Comparison of ENCODE assay signal across 7 mouse cellular contexts in the genomic region with DNA sequence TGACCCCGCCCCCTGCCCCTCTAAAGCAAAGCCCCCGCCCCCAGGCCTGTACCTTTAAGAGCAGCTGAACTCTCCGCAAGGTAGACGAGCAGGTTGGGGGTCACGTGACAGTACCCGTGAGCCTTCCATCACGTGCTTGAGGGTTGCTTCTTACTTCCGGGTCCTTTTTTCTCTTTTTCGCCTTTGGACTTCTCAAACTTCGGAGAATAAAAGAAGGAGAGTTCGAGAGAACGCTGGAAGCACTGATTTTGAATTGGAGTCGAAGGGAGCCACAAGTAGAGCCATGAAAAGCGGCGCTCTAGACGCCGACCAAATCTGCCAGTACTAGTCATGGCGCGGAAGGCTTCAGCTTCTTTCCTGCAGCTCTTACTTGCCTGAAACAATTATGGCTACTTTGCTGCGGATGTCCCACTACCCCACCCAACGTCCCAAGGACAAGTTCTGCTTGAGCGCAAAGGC. TPM values are rescaled to one million over a fixed set of nuclear protein-coding genes. Genes with fewer than 3 reads are reported as not detected.
DNase-seq lines count a peak whose midpoint lies in the region; ATAC-seq and TF ChIP-seq lines count a peak whose summit lies in the region.

No protein-coding gene starts in this region.

- TF ChIP-seq EP300 in heart, adult 2 months (IDR thresholded peaks at IDR 0.05; ENCODE audit: insufficient read depth, low read depth, low read length): 0 out of 2 replicates have a peak, but pooled peaks have one; percentile 48

- no peak for TF ChIP-seq CTCF in heart, adult 2 months (IDR thresholded peaks at IDR 0.05)
- TF ChIP-seq CTCF in kidney, adult 2 months (conservative IDR thresholded peaks at IDR 0.05; ENCODE audit: insufficient read depth, insufficient read length, low read depth, low read length): no peak
- TF ChIP-seq CTCF in small intestine, adult 2 months (IDR thresholded peaks at IDR 0.05; ENCODE audit: extremely low read depth, insufficient read length, insufficient replicate concordance, low read depth, low read length): no peak

- WGBS in embryonic facial prominence, embryonic 13.5 days: 2% methylated on average over 22 of the region's 22 CpGs
- under 1% methylated on average over 22 of the region's 22 CpGs for WGBS in heart, adult 2 months
- WGBS in kidney, adult 2 months: under 1% methylated on average over 22 of the region's 22 CpGs
- 1% methylated on average over 22 of the region's 22 CpGs for WGBS in limb, embryonic 11.5 days
- under 1% methylated on average over 22 of the region's 22 CpGs for WGBS in midbrain, embryonic 13.5 days
- WGBS in small intestine, adult 2 months: under 1% methylated on average over 22 of the region's 22 CpGs

- ATAC-seq in embryonic facial prominence, embryonic 13.5 days (ENCODE audit: insufficient number of reproducible peaks, insufficient read depth, low FRiP score, low TSS enrichment, low read depth): peak; percentile 81; the same call in 1 of the 2 replicates
- ATAC-seq in limb, embryonic 11.5 days (ENCODE audit: insufficient number of reproducible peaks, low FRiP score, low TSS enrichment, low read depth): peak; percentile 88
- peak; percentile 86 for ATAC-seq in midbrain, embryonic 13.5 days

- peaks cover 13% of the 10 kb centered on the region for H3K36me3 ChIP-seq in embryonic facial prominence, embryonic 13.5 days
- no peaks in the 10 kb centered on the region for H3K36me3 ChIP-seq in heart, adult 2 months (ENCODE audit: control insufficient read depth, insufficient read depth, low read length)
- H3K36me3 ChIP-seq in kidney, adult 2 months (ENCODE audit: control insufficient read depth, insufficient read depth, low read length): no peaks in the 10 kb centered on the region
- H3K36me3 ChIP-seq in limb, embryonic 11.5 days (ENCODE audit: control insufficient read depth, insufficient read depth, low read length): no peaks in the 10 kb centered on the region
- peaks cover 9% of the 10 kb centered on the region for H3K36me3 ChIP-seq in midbrain, embryonic 13.5 days
- H3K36me3 ChIP-seq in small intestine, adult 2 months (ENCODE audit: control insufficient read depth, insufficient read depth, low read length): peaks cover 3% of the 10 kb centered on the region; the same call in 1 of the 2 replicates

- peak; percentile 54 for TF ChIP-seq POLR2A in heart, adult 2 months (IDR thresholded peaks at IDR 0.05; ENCODE audit: insufficient read depth, low read depth, low read length)
- no peak for TF ChIP-seq POLR2A in kidney, adult 2 months (IDR thresholded peaks at IDR 0.05; ENCODE audit: low read depth, low read length)
- TF ChIP-seq POLR2A in small intestine, adult 2 months (IDR thresholded peaks at IDR 0.05; ENCODE audit: low read depth, low read length): no peak

- H3K9ac ChIP-seq in embryonic facial prominence, embryonic 13.5 days: peak overlapping the region; percentile 72
- H3K9ac ChIP-seq in heart, adult 2 months (ENCODE audit: low read depth, low read length): peak overlapping the region; percentile 62
- peak overlapping the region; percentile 56 for H3K9ac ChIP-seq in limb, embryonic 11.5 days (ENCODE audit: low read length)
- H3K9ac ChIP-seq in midbrain, embryonic 13.5 days (replicated peaks): peak overlapping the region; percentile 66

- DNase-seq in adrenal gland, postnatal 4 days (ENCODE audit: low spot score in 2 of 2): peak; percentile 62 to 71
- DNase-seq in heart, adult 2 months: peak; percentile 86 to 88
- peak; percentile 95 for DNase-seq in kidney, adult 2 months
- DNase-seq in limb, embryonic 11.5 days (ENCODE audit: low spot score): peak; percentile 91

- peaks cover 29% of the 10 kb centered on the region for H3K27me3 ChIP-seq in embryonic facial prominence, embryonic 13.5 days
- no peaks in the 10 kb centered on the region for H3K27me3 ChIP-seq in heart, adult 2 months (ENCODE audit: control insufficient read depth, insufficient read depth, low read length)
- H3K27me3 ChIP-seq in kidney, adult 2 months (replicated peaks; ENCODE audit: control insufficient read depth, insufficient read depth, low read length): no peaks in the 10 kb centered on the region
- H3K27me3 ChIP-seq in limb, embryonic 11.5 days (ENCODE audit: control insufficient read depth, insufficient read depth, low read length): no peaks in the 10 kb centered on the region; the same call in 1 of the 2 replicates
- peaks cover 24% of the 10 kb centered on the region for H3K27me3 ChIP-seq in midbrain, embryonic 13.5 days
- no peaks in the 10 kb centered on the region for H3K27me3 ChIP-seq in small intestine, adult 2 months (ENCODE audit: control insufficient read depth, insufficient read depth, low read length)

- H3K79me2 ChIP-seq in heart, adult 2 months (replicated peaks; ENCODE audit: control insufficient read depth, insufficient read depth, low read length): no peaks in the 10 kb centered on the region

- H3K4me2 ChIP-seq in embryonic facial prominence, embryonic 13.5 days: peak overlapping the region; percentile 88
- peak overlapping the region; percentile 84 for H3K4me2 ChIP-seq in limb, embryonic 11.5 days (ENCODE audit: low read depth, severe bottlenecking)
- H3K4me2 ChIP-seq in midbrain, embryonic 13.5 days (replicated peaks): peak overlapping the region; percentile 88

- H3K4me3 ChIP-seq in embryonic facial prominence, embryonic 13.5 days: peak overlapping the region; percentile 60
- H3K4me3 ChIP-seq in heart, adult 2 months: peak overlapping the region; percentile 83
- peak overlapping the region; percentile 75 for H3K4me3 ChIP-seq in kidney, adult 2 months (ENCODE audit: insufficient read depth, low read depth, low read length)
- peak overlapping the region; percentile 53 for H3K4me3 ChIP-seq in limb, embryonic 11.5 days (ENCODE audit: low read depth, low read length)
- peak overlapping the region; percentile 58 for H3K4me3 ChIP-seq in midbrain, embryonic 13.5 days (replicated peaks)
- peak overlapping the region; percentile 70 for H3K4me3 ChIP-seq in small intestine, adult 2 months (ENCODE audit: low read depth, low read length)

- H3K9me3 ChIP-seq in embryonic facial prominence, embryonic 13.5 days: no peaks in the 10 kb centered on the region
- no peaks in the 10 kb centered on the region for H3K9me3 ChIP-seq in limb, embryonic 11.5 days (ENCODE audit: control insufficient read depth, low read length)
- H3K9me3 ChIP-seq in midbrain, embryonic 13.5 days: no peaks in the 10 kb centered on the region

- peaks cover 23% of the 10 kb centered on the region for H3K4me1 ChIP-seq in embryonic facial prominence, embryonic 13.5 days
- no peaks in the 10 kb centered on the region for H3K4me1 ChIP-seq in heart, adult 2 months (ENCODE audit: control insufficient read depth, insufficient read depth, low read length)
- no peaks in the 10 kb centered on the region for H3K4me1 ChIP-seq in kidney, adult 2 months (ENCODE audit: control insufficient read depth, insufficient read depth, low read length)
- 0 out of 2 replicates have a peak, but pooled peaks cover 3% of the 10 kb centered on the region for H3K4me1 ChIP-seq in limb, embryonic 11.5 days (ENCODE audit: control insufficient read depth, insufficient read depth, low read length)
- peaks cover 20% of the 10 kb centered on the region for H3K4me1 ChIP-seq in midbrain, embryonic 13.5 days (replicated peaks)
- H3K4me1 ChIP-seq in small intestine, adult 2 months (ENCODE audit: control insufficient read depth, insufficient read depth, insufficient read length, low read length): peaks cover 10% of the 10 kb centered on the region

- intact Hi-C loops in heart, adult 2 months (cut with DNase I): loop anchor here (1.0 to 10.0 kb wide), 3 partner anchors 16 to 622 kb away; partner anchors contain the start of genes Bola2, Eif3c, Mylpf and Slx1b

- H3K27ac ChIP-seq in embryonic facial prominence, embryonic 13.5 days: peak overlapping the region; percentile 81
- H3K27ac ChIP-seq in heart, adult 2 months: peak overlapping the region; percentile 97
- H3K27ac ChIP-seq in kidney, adult 2 months (ENCODE audit: insufficient read depth, low read depth, low read length): peak overlapping the region; percentile 98
- H3K27ac ChIP-seq in limb, embryonic 11.5 days (replicated peaks; ENCODE audit: low read depth, low read length): no peak overlapping the region; the same call in 1 of the 2 replicates
- H3K27ac ChIP-seq in midbrain, embryonic 13.5 days: peak overlapping the region; percentile 88
- peak overlapping the region; percentile 85 for H3K27ac ChIP-seq in small intestine, adult 2 months (ENCODE audit: insufficient read depth, low read depth, low read length)

RNA-seq across cellular contexts. Expression of gene Apobr, which starts 1.5 kb away (rescaled TPM):
- 1 to 10 TPM; 1.1 to 1.2 TPM for total RNA-seq in adrenal gland, postnatal 4 days (2021)
- 0.59 and 0.65 TPM in 2 replicates for polyA plus RNA-seq in embryonic facial prominence, embryonic 13.5 days (2015; fragmentation: Nextera tagmentation; extraction: Ambion mirVana)
- under 1 TPM; 0.32 to 0.39 TPM for total RNA-seq in heart, adult 2 months (2021)
- polyA plus RNA-seq in heart, adult 2 months (2012; rRNA removed): 0.47 and 1.1 TPM in 2 replicates
- 1.2 and 1.5 TPM in 2 replicates for polyA plus RNA-seq in kidney, adult 2 months (2012; rRNA removed)
- polyA plus RNA-seq in limb, embryonic 11.5 days (2014; fragmentation: Nextera tagmentation; extraction: Ambion mirVana): 0.34 and 0.61 TPM in 2 replicates
- polyA plus RNA-seq in midbrain, embryonic 13.5 days (2015; fragmentation: Nextera tagmentation; extraction: Ambion mirVana): 0.21 and 0.69 TPM in 2 replicates
- polyA plus RNA-seq in small intestine, adult 2 months (2012; rRNA removed): 2.3 TPM in 2 replicates

RNA-seq across cellular contexts. Expression of gene Cln3, which starts 2.3 kb away (rescaled TPM):
- total RNA-seq in adrenal gland, postnatal 4 days (2021): 10 to 100 TPM; 30.7 to 32.1 TPM
- 34.0 and 37.9 TPM in 2 replicates for polyA plus RNA-seq in embryonic facial prominence, embryonic 13.5 days (2015; fragmentation: Nextera tagmentation; extraction: Ambion mirVana)
- total RNA-seq in heart, adult 2 months (2021): 10 to 100 TPM; 12.8 to 12.9 TPM
- 30.0 and 33.2 TPM in 2 replicates for polyA plus RNA-seq in heart, adult 2 months (2012; rRNA removed)
- polyA plus RNA-seq in kidney, adult 2 months (2012; rRNA removed): 117 and 120 TPM in 2 replicates
- 27.9 and 33.6 TPM in 2 replicates for polyA plus RNA-seq in limb, embryonic 11.5 days (2014; fragmentation: Nextera tagmentation; extraction: Ambion mirVana)
- polyA plus RNA-seq in midbrain, embryonic 13.5 days (2015; fragmentation: Nextera tagmentation; extraction: Ambion mirVana): 27.7 and 28.8 TPM in 2 replicates
- polyA plus RNA-seq in small intestine, adult 2 months (2012; rRNA removed): 24.9 and 55.7 TPM in 2 replicates

RNA-seq across cellular contexts. Expression of gene Il27, which starts 11.5 kb away (rescaled TPM):
- not detected for total RNA-seq in adrenal gland, postnatal 4 days (2021)
- not detected in 2 replicates for polyA plus RNA-seq in embryonic facial prominence, embryonic 13.5 days (2015; fragmentation: Nextera tagmentation; extraction: Ambion mirVana)
- total RNA-seq in heart, adult 2 months (2021): not detected
- polyA plus RNA-seq in heart, adult 2 months (2012; rRNA removed): not detected in 2 replicates
- 0.13 TPM in 1 of 2 replicates, not detected in the other for polyA plus RNA-seq in kidney, adult 2 months (2012; rRNA removed)
- polyA plus RNA-seq in limb, embryonic 11.5 days (2014; fragmentation: Nextera tagmentation; extraction: Ambion mirVana): not detected in 2 replicates
- polyA plus RNA-seq in midbrain, embryonic 13.5 days (2015; fragmentation: Nextera tagmentation; extraction: Ambion mirVana): not detected in 2 replicates
- polyA plus RNA-seq in small intestine, adult 2 months (2012; rRNA removed): 0.15 and 0.51 TPM in 2 replicates

RNA-seq across cellular contexts. Expression of gene Eif3c, which starts 17.1 kb away (rescaled TPM):
- 100 to 1,000 TPM; 255 to 260 TPM for total RNA-seq in adrenal gland, postnatal 4 days (2021)
- 199 and 205 TPM in 2 replicates for polyA plus RNA-seq in embryonic facial prominence, embryonic 13.5 days (2015; fragmentation: Nextera tagmentation; extraction: Ambion mirVana)
- 100 to 1,000 TPM; 133 to 159 TPM for total RNA-seq in heart, adult 2 months (2021)
- polyA plus RNA-seq in heart, adult 2 months (2012; rRNA removed): 59.3 and 72.6 TPM in 2 replicates
- polyA plus RNA-seq in kidney, adult 2 months (2012; rRNA removed): 105 TPM in 2 replicates
- polyA plus RNA-seq in limb, embryonic 11.5 days (2014; fragmentation: Nextera tagmentation; extraction: Ambion mirVana): 195 and 204 TPM in 2 replicates
- polyA plus RNA-seq in midbrain, embryonic 13.5 days (2015; fragmentation: Nextera tagmentation; extraction: Ambion mirVana): 207 and 213 TPM in 2 replicates
- polyA plus RNA-seq in small intestine, adult 2 months (2012; rRNA removed): 37.3 and 79.1 TPM in 2 replicates

RNA-seq across cellular contexts. Expression of gene Nupr1, which starts 47.4 kb away (rescaled TPM):
- 10 to 100 TPM in 1 of 2 experiments, 1 to 10 TPM in 1; 7.5 to 15.3 TPM for total RNA-seq in adrenal gland, postnatal 4 days (2021)
- 5.5 and 6.1 TPM in 2 replicates for polyA plus RNA-seq in embryonic facial prominence, embryonic 13.5 days (2015; fragmentation: Nextera tagmentation; extraction: Ambion mirVana)
- total RNA-seq in heart, adult 2 months (2021): 1 to 10 TPM; 4.8 to 6.5 TPM
- polyA plus RNA-seq in heart, adult 2 months (2012; rRNA removed): 10.5 and 13.9 TPM in 2 replicates
- 29.2 and 36.4 TPM in 2 replicates for polyA plus RNA-seq in kidney, adult 2 months (2012; rRNA removed)
- 0.31 and 1.3 TPM in 2 replicates for polyA plus RNA-seq in limb, embryonic 11.5 days (2014; fragmentation: Nextera tagmentation; extraction: Ambion mirVana)
- 4.8 and 7.6 TPM in 2 replicates for polyA plus RNA-seq in midbrain, embryonic 13.5 days (2015; fragmentation: Nextera tagmentation; extraction: Ambion mirVana)
- polyA plus RNA-seq in small intestine, adult 2 months (2012; rRNA removed): 32.5 and 97.9 TPM in 2 replicates
